Mouse (Mus musculus) kidney, embryonic 16.5 days (tissue): ENCODE measurements around the gene Amot. TPM values are rescaled to one million over a fixed set of nuclear protein-coding genes. Genes with fewer than 3 reads are reported as not detected.

Experiments
- ATAC-seq: fragments of 200-750 bp; cut with Nextera tagmentation; 2 replicates; pipeline ENCODE4 v1.8.0; 2017; ENCODE audit warnings: moderate TSS enrichment; ENCODE audit not compliant: low FRiP score, low TSS enrichment
- H3K27ac ChIP-seq: fragments of 300-500 bp; sonication (generic); 2 replicates; pipeline ENCODE4 v1.5.1; 2014; ENCODE audit warnings: low read length
- H3K27me3 ChIP-seq: fragments of 300-500 bp; sonication (generic); 2 replicates; pipeline ENCODE4 v1.6.1; 2014; ENCODE audit warnings: low read length, control low read depth, mixed read lengths; ENCODE audit not compliant: insufficient read depth
- H3K36me3 ChIP-seq: fragments of 300-500 bp; sonication (generic); 2 replicates; pipeline ENCODE4 v1.6.1; 2014; ENCODE audit warnings: low read length, control low read depth, mixed read lengths; ENCODE audit not compliant: insufficient read depth
- H3K4me1 ChIP-seq: fragments of 300-500 bp; sonication (generic); 2 replicates; pipeline ENCODE4 v1.6.1; 2014; ENCODE audit warnings: low read length, control low read depth, mixed read lengths; ENCODE audit not compliant: insufficient read depth
- H3K4me2 ChIP-seq: fragments of 300-500 bp; sonication (generic); replicated peaks from 2 replicates; pipeline ENCODE4 v1.6.1; 2014; ENCODE audit warnings: low read depth, low read length
- H3K4me3 ChIP-seq: fragments of 300-500 bp; sonication (generic); 2 replicates; pipeline ENCODE4 v1.5.1; 2014; ENCODE audit warnings: mild to moderate bottlenecking, low read length
- H3K9ac ChIP-seq: fragments of 300-500 bp; sonication (generic); replicated peaks from 2 replicates; pipeline ENCODE4 v1.6.1; 2014; ENCODE audit warnings: low read length
- H3K9me3 ChIP-seq: fragments of 300-500 bp; sonication (generic); 2 replicates; pipeline ENCODE4 v1.6.1; 2016; ENCODE audit warnings: low read length, control low read depth
- WGBS: fragments of 180-500 bp; shearing (Covaris S2); extraction: QIAGEN DNeasy Blood & Tissue Kit; methylation state at CpG from one replicate; pipeline ENCODE4 v1.1.7; 2014; 5-methylcytosine and 5-hydroxymethylcytosine counted together
- polyA plus RNA-seq: library from polyadenylated mRNA; unstranded; fragments of >200 nt; fragmentation: Nextera tagmentation; extraction: Ambion mirVana; gene quantifications from 2 replicates; pipeline ENCODE4 v1.2.1, GENCODE M21; 2015

Amot gene
- polyA plus RNA-seq, 1 experiment from 2014 or later: 25.5 TPM

GRCm38 (mm10) chrX:145454828-145455227 is 50.2 kb downstream of the Amot start:
- Histone ChIP-seq H3K27ac (no peak overlapping the region), H3K9ac (no peak overlapping the region), H3K4me1 (no peaks in the 10 kb centered on the region), H3K4me3 (no peak overlapping the region), H3K27me3 (no peaks in the 10 kb centered on the region; the same call in 1 of the 2 replicates), H3K36me3 (peaks cover 25% of the 10 kb centered on the region), H3K9me3 (no peaks in the 10 kb centered on the region), H3K4me2 (no peak overlapping the region)
- no peak for ATAC-seq
- 86% methylated on average over 4 of the region's 4 CpGs for WGBS

GRCm38 (mm10) chrX:145441526-145441925 is 63.5 kb downstream of the Amot start:
- no peaks in the 10 kb centered on the region for H3K36me3 ChIP-seq
- H3K9me3 ChIP-seq: no peaks in the 10 kb centered on the region
- WGBS: 94% methylated on average over 2 of the region's 2 CpGs
- H3K9ac ChIP-seq: no peak overlapping the region
- ATAC-seq: no peak
- H3K27ac ChIP-seq: no peak overlapping the region
- H3K4me3 ChIP-seq: no peak overlapping the region
- H3K4me1 ChIP-seq: no peaks in the 10 kb centered on the region
- no peak overlapping the region for H3K4me2 ChIP-seq
- H3K27me3 ChIP-seq: 0 out of 2 replicates have a peak, but pooled peaks cover 3% of the 10 kb centered on the region

GRCm38 (mm10) chrX:145433652-145434051 is 71.3 kb downstream of the Amot start:
- Histone ChIP-seq H3K4me1 (no peaks in the 10 kb centered on the region), H3K27ac (no peak overlapping the region), H3K9ac (no peak overlapping the region), H3K4me3 (no peak overlapping the region), H3K27me3 (peaks cover 4% of the 10 kb centered on the region; the same call in 1 of the 2 replicates), H3K4me2 (no peak overlapping the region), H3K36me3 (no peaks in the 10 kb centered on the region), H3K9me3 (no peaks in the 10 kb centered on the region)
- WGBS: 68% methylated on average over 4 of the region's 4 CpGs
- no peak for ATAC-seq

GRCm38 (mm10) chrX:145430836-145431570 is 74.0 kb downstream of the Amot start:
- 56% methylated on average over 5 of the region's 5 CpGs for WGBS
- H3K4me2 ChIP-seq: no peak overlapping the region
- no peaks in the 10 kb centered on the region for H3K4me1 ChIP-seq
- no peaks in the 10 kb centered on the region; the same call in 1 of the 2 replicates for H3K27me3 ChIP-seq
- no peak overlapping the region for H3K9ac ChIP-seq
- H3K4me3 ChIP-seq: no peak overlapping the region
- H3K27ac ChIP-seq: no peak overlapping the region
- no peaks in the 10 kb centered on the region for H3K36me3 ChIP-seq
- no peaks in the 10 kb centered on the region for H3K9me3 ChIP-seq
- peak; percentile 75; the same call in 1 of the 2 replicates for ATAC-seq

GRCm38 (mm10) chrX:145428811-145429210 is 76.2 kb downstream of the Amot start:
- Histone ChIP-seq H3K9me3 (no peaks in the 10 kb centered on the region), H3K4me1 (no peaks in the 10 kb centered on the region), H3K4me3 (no peak overlapping the region), H3K9ac (no peak overlapping the region), H3K36me3 (no peaks in the 10 kb centered on the region), H3K27me3 (no peaks in the 10 kb centered on the region; the same call in 1 of the 2 replicates), H3K4me2 (no peak overlapping the region), H3K27ac (no peak overlapping the region)
- ATAC-seq: no peak
- 59% methylated on average over 1 of the region's 1 CpGs for WGBS

- Histone ChIP-seq H3K4me2 (no peak overlapping the region), H3K27ac (no peak overlapping the region), H3K27me3 (no peaks in the 10 kb centered on the region), H3K9ac (no peak overlapping the region), H3K4me3 (no peak overlapping the region), H3K9me3 (no peaks in the 10 kb centered on the region), H3K36me3 (no peaks in the 10 kb centered on the region), H3K4me1 (no peaks in the 10 kb centered on the region)
- 68% methylated on average over 2 of the region's 2 CpGs for WGBS
- ATAC-seq: no peak
Observed at GRCm38 (mm10) chrX:145424026-145424425, 81.0 kb downstream of the Amot start.

GRCm38 (mm10) chrX:145414319-145414718 is 90.7 kb downstream of the Amot start:
- no peak for ATAC-seq
- no peak overlapping the region for H3K4me3 ChIP-seq
- no peak overlapping the region for H3K27ac ChIP-seq
- WGBS: 81% methylated on average over 1 of the region's 1 CpGs
- no peaks in the 10 kb centered on the region for H3K27me3 ChIP-seq
- H3K36me3 ChIP-seq: no peaks in the 10 kb centered on the region
- no peak overlapping the region for H3K9ac ChIP-seq
- no peaks in the 10 kb centered on the region for H3K9me3 ChIP-seq
- H3K4me1 ChIP-seq: no peaks in the 10 kb centered on the region
- no peak overlapping the region for H3K4me2 ChIP-seq

- no peak overlapping the region for H3K4me3 ChIP-seq
- H3K27me3 ChIP-seq: no peaks in the 10 kb centered on the region
- H3K4me2 ChIP-seq: no peak overlapping the region
- H3K27ac ChIP-seq: no peak overlapping the region
- no peak overlapping the region for H3K9ac ChIP-seq
- no peak for ATAC-seq
- no peaks in the 10 kb centered on the region for H3K36me3 ChIP-seq
- H3K4me1 ChIP-seq: no peaks in the 10 kb centered on the region
- no peaks in the 10 kb centered on the region for H3K9me3 ChIP-seq
- 42% methylated on average over 6 of the region's 6 CpGs for WGBS
Observed at GRCm38 (mm10) chrX:145411425-145411824, 93.6 kb downstream of the Amot start.

GRCm38 (mm10) chrX:145406052-145406451 is 98.9 kb downstream of the Amot start:
- no peaks in the 10 kb centered on the region for H3K9me3 ChIP-seq
- H3K9ac ChIP-seq: no peak overlapping the region
- H3K4me2 ChIP-seq: no peak overlapping the region
- no peaks in the 10 kb centered on the region for H3K4me1 ChIP-seq
- H3K27me3 ChIP-seq: no peaks in the 10 kb centered on the region; the same call in 1 of the 2 replicates
- no peak for ATAC-seq
- 73% methylated on average over 3 of the region's 4 CpGs for WGBS
- no peak overlapping the region for H3K4me3 ChIP-seq
- H3K27ac ChIP-seq: no peak overlapping the region
- no peaks in the 10 kb centered on the region for H3K36me3 ChIP-seq

GRCm38 (mm10) chrX:145401926-145402325 is 103.1 kb downstream of the Amot start:
- no peak for ATAC-seq
- WGBS: 69% methylated on average over 3 of the region's 3 CpGs

More at GRCm38 (mm10) chrX:145401926-145402325, 103.1 kb downstream of the Amot start:
- Histone ChIP-seq H3K36me3 (no peaks in the 10 kb centered on the region), H3K9ac (no peak overlapping the region), H3K27me3 (no peaks in the 10 kb centered on the region; the same call in 1 of the 2 replicates), H3K27ac (no peak overlapping the region), H3K4me3 (no peak overlapping the region), H3K4me2 (no peak overlapping the region), H3K4me1 (no peaks in the 10 kb centered on the region), H3K9me3 (no peaks in the 10 kb centered on the region)
